Mouse (Mus musculus) embryonic facial prominence, embryonic 10.5 days (tissue): Measurements from ENCODE around the gene Ggcx. TPM values are rescaled to one million over a fixed set of nuclear protein-coding genes. Genes with fewer than 3 reads are reported as not detected.

Source experiments
- DNase-seq: peaks from one replicate; pipeline ENCODE4 v3.0.0-alpha.2; 2017; ENCODE audit warnings: low spot score
- H3K27ac ChIP-seq: fragments of 300-500 bp; sonication (generic); replicated peaks from 2 replicates; pipeline ENCODE4 v1.5.1; 2016; ENCODE audit warnings: mild to moderate bottlenecking
- H3K27me3 ChIP-seq: fragments of 300-500 bp; sonication (generic); replicated peaks from 2 replicates; pipeline ENCODE4 v1.6.1; 2016; ENCODE audit warnings: low read depth, mild to moderate bottlenecking; ENCODE audit not compliant: poor library complexity, severe bottlenecking
- H3K36me3 ChIP-seq: fragments of 300-500 bp; sonication (generic); replicated peaks from 2 replicates; pipeline ENCODE4 v1.6.1; 2016; ENCODE audit warnings: mild to moderate bottlenecking, moderate library complexity
- H3K4me1 ChIP-seq: fragments of 300-500 bp; sonication (generic); 2 replicates; pipeline ENCODE4 v1.6.1; 2016
- H3K4me3 ChIP-seq: fragments of 300-500 bp; sonication (generic); 2 replicates; pipeline ENCODE4 v1.5.1; 2016; ENCODE audit warnings: mild to moderate bottlenecking, moderate library complexity
- H3K9me3 ChIP-seq: fragments of 300-500 bp; sonication (generic); 2 replicates; pipeline ENCODE4 v1.6.1; 2016; ENCODE audit warnings: mild to moderate bottlenecking
- WGBS: fragments of 180-500 bp; shearing (Covaris S2); methylation state at CpG from one replicate; pipeline ENCODE4 v1.1.7; 2016; 5-methylcytosine and 5-hydroxymethylcytosine counted together
- polyA plus RNA-seq: library from polyadenylated mRNA; unstranded; fragments of >200 nt; fragmentation: Nextera tagmentation; extraction: Ambion mirVana; gene quantifications from 2 replicates; pipeline ENCODE4 v1.2.1, GENCODE M21; 2016

Gene Ggcx
- polyA plus RNA-seq, 1 experiment from 2014 or later, result 20.4 TPM

- no peak overlapping the region for H3K4me3 ChIP-seq
- no peaks in the 10 kb centered on the region for H3K27me3 ChIP-seq
- no peak for DNase-seq
- no peaks in the 10 kb centered on the region for H3K9me3 ChIP-seq
- no peaks in the 10 kb centered on the region for H3K36me3 ChIP-seq
- no peaks in the 10 kb centered on the region for H3K4me1 ChIP-seq
- WGBS, result 86% methylated on average over 2 of the region's 2 CpGs
- H3K27ac ChIP-seq, result no peak overlapping the region
These were observed 66.3 kb downstream of the Ggcx start for GRCm38 (mm10) chr6:72480422-72480702.

Other genes with a start within 250 kb of the Ggcx start
- 17.7 and 21.4 TPM in 2 replicates for gene Atoh8, start 178.7 kb upstream of the Ggcx start, polyA plus RNA-seq
- gene Sftpb, start 109.7 kb upstream of the Ggcx start, polyA plus RNA-seq, result 0.18 TPM in 1 of 2 replicates, not detected in the other
- gene Usp39, start 69.1 kb upstream of the Ggcx start, polyA plus RNA-seq, result 83.4 and 85.3 TPM in 2 replicates
- gene 0610030E20Rik, start 67.0 kb upstream of the Ggcx start, polyA plus RNA-seq, result 28.0 and 28.8 TPM in 2 replicates
- 6.1 and 6.3 TPM in 2 replicates for gene Tmem150a, start 58.9 kb upstream of the Ggcx start, polyA plus RNA-seq
- 106 and 111 TPM in 2 replicates for gene Rnf181, start 47.4 kb upstream of the Ggcx start, polyA plus RNA-seq
- 13.6 and 15.9 TPM in 2 replicates for gene Vamp5, start 33.8 kb upstream of the Ggcx start, polyA plus RNA-seq
- 53.2 and 59.8 TPM in 2 replicates for gene Vamp8, start 23.6 kb upstream of the Ggcx start, polyA plus RNA-seq
- gene Mat2a, start 25.2 kb downstream of the Ggcx start, polyA plus RNA-seq, result 473 and 481 TPM in 2 replicates
- gene Sh2d6, start 107.4 kb downstream of the Ggcx start, polyA plus RNA-seq, result 0.16 and 0.19 TPM in 2 replicates
- gene Capg, start 130.1 kb downstream of the Ggcx start, polyA plus RNA-seq, result 14.8 and 16.0 TPM in 2 replicates
- 13.9 and 14.8 TPM in 2 replicates for gene Elmod3, start 184.1 kb downstream of the Ggcx start, polyA plus RNA-seq
- 8.6 and 8.9 TPM in 2 replicates for gene Retsat, start 184.2 kb downstream of the Ggcx start, polyA plus RNA-seq
- 26.2 and 27.9 TPM in 2 replicates for gene Tgoln1, start 202.7 kb downstream of the Ggcx start, polyA plus RNA-seq